Mouse (Mus musculus): ENCODE measurements at regions not wholly inside any gene's neighbourhood (a gene's known extent, or its start where the extent isn't known, plus 50 kb on each side); places are given as distances from the start of the nearest gene placed in this dataset.

GRCm38 (mm10) chr13:52049249-52049648 is 202.8 kb downstream of the Gadd45g start:
- ATAC-seq, result no peak
- 95% methylated on average over 2 of the region's 2 CpGs for whole genome bisulfite sequencing
- H3K27me3 ChIP-seq (replicated peaks; ENCODE audit: control insufficient read depth, insufficient read depth, low read length), result no peaks in the 10 kb centered on the region
- H3K36me3 ChIP-seq (ENCODE audit: control insufficient read depth, insufficient read depth), result no peaks in the 10 kb centered on the region
- 0 out of 2 replicates have a peak, but pooled peaks cover 4% of the 10 kb centered on the region for H3K4me1 ChIP-seq (replicated peaks; ENCODE audit: control insufficient read depth, insufficient read depth, low read length)
- H3K4me2 ChIP-seq (replicated peaks; ENCODE audit: low read depth), result no peak overlapping the region
- no peak overlapping the region for H3K9ac ChIP-seq (ENCODE audit: low read depth, low read length)
- no peak overlapping the region for H3K27ac ChIP-seq (ENCODE audit: low read depth, low read length)
- no peak overlapping the region for H3K4me3 ChIP-seq (ENCODE audit: low read depth, low read length)
- TF ChIP-seq CTCF (IDR thresholded peaks at IDR 0.05; ENCODE audit: low read depth), result no peak
- H3K9me3 ChIP-seq (ENCODE audit: control insufficient read depth), result no peaks in the 10 kb centered on the region

- Histone ChIP-seq H3K9ac (ENCODE audit: low read depth, low read length) (no peak overlapping the region), H3K4me3 (ENCODE audit: low read depth, low read length) (no peak overlapping the region), H3K27me3 (replicated peaks; ENCODE audit: control insufficient read depth, insufficient read depth, low read length) (no peaks in the 10 kb centered on the region), H3K9me3 (ENCODE audit: control insufficient read depth) (no peaks in the 10 kb centered on the region), H3K4me2 (replicated peaks; ENCODE audit: low read depth) (no peak overlapping the region), H3K36me3 (ENCODE audit: control insufficient read depth, insufficient read depth) (no peaks in the 10 kb centered on the region), H3K4me1 (replicated peaks; ENCODE audit: control insufficient read depth, insufficient read depth, low read length) (no peaks in the 10 kb centered on the region; the same call in 1 of the 2 replicates), H3K27ac (ENCODE audit: low read depth, low read length) (no peak overlapping the region)
- no peak for ATAC-seq
- WGBS, result 86% methylated on average over 8 of the region's 8 CpGs
- TF ChIP-seq CTCF (IDR thresholded peaks at IDR 0.05; ENCODE audit: low read depth), result no peak
Measured at GRCm38 (mm10) chr13:52055741-52056140, 209.3 kb downstream of the Gadd45g start.

- Histone ChIP-seq H3K27ac (ENCODE audit: low read depth, low read length) (no peak overlapping the region), H3K4me1 (replicated peaks; ENCODE audit: control insufficient read depth, insufficient read depth, low read length) (peaks cover 4% of the 10 kb centered on the region; the same call in 1 of the 2 replicates), H3K9ac (ENCODE audit: low read depth, low read length) (no peak overlapping the region), H3K9me3 (ENCODE audit: control insufficient read depth) (no peaks in the 10 kb centered on the region), H3K27me3 (replicated peaks; ENCODE audit: control insufficient read depth, insufficient read depth, low read length) (no peaks in the 10 kb centered on the region), H3K36me3 (ENCODE audit: control insufficient read depth, insufficient read depth) (no peaks in the 10 kb centered on the region), H3K4me2 (replicated peaks; ENCODE audit: low read depth) (no peak overlapping the region), H3K4me3 (ENCODE audit: low read depth, low read length) (no peak overlapping the region)
- WGBS, result 55% methylated on average over 10 of the region's 10 CpGs
- no peak for ATAC-seq
- no peak for TF ChIP-seq CTCF (IDR thresholded peaks at IDR 0.05; ENCODE audit: low read depth)
Measured at GRCm38 (mm10) chr13:52057456-52057855, 211.0 kb downstream of the Gadd45g start.

- Histone ChIP-seq H3K27me3 (replicated peaks; ENCODE audit: control insufficient read depth, insufficient read depth, low read length) (no peaks in the 10 kb centered on the region), H3K4me1 (replicated peaks; ENCODE audit: control insufficient read depth, insufficient read depth, low read length) (peaks cover 4% of the 10 kb centered on the region; the same call in 1 of the 2 replicates), H3K4me2 (replicated peaks; ENCODE audit: low read depth) (no peak overlapping the region), H3K36me3 (ENCODE audit: control insufficient read depth, insufficient read depth) (no peaks in the 10 kb centered on the region), H3K9me3 (ENCODE audit: control insufficient read depth) (no peaks in the 10 kb centered on the region), H3K4me3 (ENCODE audit: low read depth, low read length) (no peak overlapping the region), H3K27ac (ENCODE audit: low read depth, low read length) (0 out of 2 replicates have a peak overlapping the region, but pooled peaks have one; percentile 31), H3K9ac (ENCODE audit: low read depth, low read length) (no peak overlapping the region)
- ATAC-seq, result peak; percentile 35; the same call in 1 of the 2 replicates
- WGBS, result 60% methylated on average over 22 of the region's 22 CpGs
- TF ChIP-seq CTCF (IDR thresholded peaks at IDR 0.05; ENCODE audit: low read depth), result no peak
Measured at GRCm38 (mm10) chr13:52059756-52060417, 213.4 kb downstream of the Gadd45g start.

- TF ChIP-seq CTCF (IDR thresholded peaks at IDR 0.05; ENCODE audit: low read depth), result peak; percentile 51
- H3K4me2 ChIP-seq (replicated peaks; ENCODE audit: low read depth), result no peak overlapping the region
- H3K9ac ChIP-seq (ENCODE audit: low read depth, low read length), result no peak overlapping the region
- peak overlapping the region; percentile 35; the same call in 1 of the 2 replicates for H3K27ac ChIP-seq (ENCODE audit: low read depth, low read length)
- H3K9me3 ChIP-seq (ENCODE audit: control insufficient read depth), result no peaks in the 10 kb centered on the region
- ATAC-seq, result peak; percentile 96
- no peak overlapping the region for H3K4me3 ChIP-seq (ENCODE audit: low read depth, low read length)
- peaks cover 4% of the 10 kb centered on the region; the same call in 1 of the 2 replicates for H3K4me1 ChIP-seq (replicated peaks; ENCODE audit: control insufficient read depth, insufficient read depth, low read length)
- no peaks in the 10 kb centered on the region for H3K27me3 ChIP-seq (replicated peaks; ENCODE audit: control insufficient read depth, insufficient read depth, low read length)
- WGBS, result 15% methylated on average over 10 of the region's 10 CpGs
- no peaks in the 10 kb centered on the region for H3K36me3 ChIP-seq (ENCODE audit: control insufficient read depth, insufficient read depth)
Measured at GRCm38 (mm10) chr13:52060418-52060870, 214.0 kb downstream of the Gadd45g start.

GRCm38 (mm10) chr13:52061454-52061853 is 215.0 kb downstream of the Gadd45g start:
- H3K4me3 ChIP-seq (ENCODE audit: low read depth, low read length), result no peak overlapping the region
- H3K36me3 ChIP-seq (ENCODE audit: control insufficient read depth, insufficient read depth), result no peaks in the 10 kb centered on the region
- no peaks in the 10 kb centered on the region for H3K9me3 ChIP-seq (ENCODE audit: control insufficient read depth)
- no peak overlapping the region for H3K9ac ChIP-seq (ENCODE audit: low read depth, low read length)
- no peak for ATAC-seq
- H3K27me3 ChIP-seq (replicated peaks; ENCODE audit: control insufficient read depth, insufficient read depth, low read length), result no peaks in the 10 kb centered on the region
- no peak for TF ChIP-seq CTCF (IDR thresholded peaks at IDR 0.05; ENCODE audit: low read depth)
- peaks cover 4% of the 10 kb centered on the region; the same call in 1 of the 2 replicates for H3K4me1 ChIP-seq (replicated peaks; ENCODE audit: control insufficient read depth, insufficient read depth, low read length)
- peak overlapping the region; percentile 4; the same call in 1 of the 2 replicates for H3K27ac ChIP-seq (ENCODE audit: low read depth, low read length)
- no peak overlapping the region for H3K4me2 ChIP-seq (replicated peaks; ENCODE audit: low read depth)
